Mouse (Mus musculus): ENCODE data around the gene Grpr. TPM values are rescaled to one million over a fixed set of nuclear protein-coding genes. Genes with fewer than 3 reads are reported as not detected.

Gene Grpr
- total and polyA plus RNA-seq, 2 experiments = not detected

DNA sequence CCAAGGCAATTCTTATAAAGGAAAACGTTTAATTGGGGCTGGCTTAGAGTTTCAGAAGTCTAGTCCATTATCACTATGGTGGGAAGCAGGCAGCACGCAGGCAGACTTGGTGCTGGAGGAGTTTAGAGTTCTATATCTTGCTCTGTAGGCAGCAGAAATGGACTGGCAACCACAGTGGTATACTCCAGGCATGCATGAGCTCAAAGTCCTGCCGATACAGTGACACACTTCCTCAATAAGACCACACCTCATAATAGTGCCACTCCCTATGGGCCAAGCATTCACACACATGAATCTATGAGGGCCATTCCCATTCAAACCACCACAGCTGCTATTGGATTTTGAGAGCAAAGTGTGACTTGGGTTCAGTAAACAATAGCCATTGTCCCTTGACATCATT, 47.4 kb downstream of the Grpr start:
- Histone ChIP-seq H3K9ac (ENCODE audit: low read depth, low read length) (no peak overlapping the region), H3K36me3 (ENCODE audit: control insufficient read depth, insufficient read depth, low read length) (no peaks in the 10 kb centered on the region), H3K27me3 (ENCODE audit: control insufficient read depth, insufficient read depth, low read length) (no peaks in the 10 kb centered on the region), H3K79me2 (ENCODE audit: control insufficient read depth, insufficient read depth, low read length) (no peaks in the 10 kb centered on the region), H3K4me1 (ENCODE audit: control insufficient read depth, insufficient read depth, low read length) (no peaks in the 10 kb centered on the region), H3K27ac (replicated peaks; ENCODE audit: insufficient read depth, low read depth, low read length) (no peak overlapping the region), H3K4me3 (ENCODE audit: insufficient read depth, low read depth, low read length) (no peak overlapping the region)
- DNase-seq (ENCODE audit: extremely low read depth, low read depth, low spot score) = no peak
- WGBS = 62% methylated on average over 3 of the region's 3 CpGs
- no peak for TF ChIP-seq CTCF (IDR thresholded peaks at IDR 0.05; ENCODE audit: low read depth, low read length)
- TF ChIP-seq POLR2A (IDR thresholded peaks at IDR 0.05; ENCODE audit: extremely low read depth, insufficient read depth, low read length) = no peak

Other genes starting within 250 kb of the Grpr start
- gene Rnf138rt1, start 211.7 kb upstream of the Grpr start, total RNA-seq (2014; rRNA removed) = not detected in 2 replicates
- not detected in 2 replicates for gene Rnf138rt1, start 211.7 kb upstream of the Grpr start, polyA plus RNA-seq (2012; rRNA removed)